Mouse (Mus musculus) layer of hippocampus, adult 11-12 months (tissue): ENCODE measurements around the gene Ccr10.

Experiments
- DNase-seq: peaks from one replicate; pipeline ENCODE4 v3.0.0; 2022; ENCODE audit warnings: low spot score

The Ccr10 gene

GRCm38 (mm10) chr11:101174851-101175628 is at the start of gene Ccr10:
TSS of gene Ccr10 (minus strand) at chr11:101175443.
- no peak for DNase-seq

GRCm38 (mm10) chr11:101224337-101224736 is 49.1 kb upstream of the Ccr10 start:
- no peak for DNase-seq

GRCm38 (mm10) chr11:101221306-101221986 is 46.2 kb upstream of the Ccr10 start:
- DNase-seq = peak; percentile 30

GRCm38 (mm10) chr11:101220853-101221252 is 45.6 kb upstream of the Ccr10 start:
- no peak for DNase-seq

- DNase-seq = no peak
These were observed 43.3 kb upstream of the Ccr10 start for GRCm38 (mm10) chr11:101218436-101219055.

- no peak for DNase-seq
These were observed 41.7 kb upstream of the Ccr10 start for GRCm38 (mm10) chr11:101216936-101217335.

- DNase-seq = peak; percentile 62
These were observed 36.7 kb upstream of the Ccr10 start for GRCm38 (mm10) chr11:101211970-101212369.

GRCm38 (mm10) chr11:101200986-101201385 is 25.7 kb upstream of the Ccr10 start:
- no peak for DNase-seq

- no peak for DNase-seq
These were observed 24.3 kb upstream of the Ccr10 start for GRCm38 (mm10) chr11:101199555-101199954.

- DNase-seq = no peak
These were observed 20.9 kb upstream of the Ccr10 start for GRCm38 (mm10) chr11:101196175-101196574.

GRCm38 (mm10) chr11:101195571-101195970 is 20.3 kb upstream of the Ccr10 start:
- no peak for DNase-seq

GRCm38 (mm10) chr11:101195101-101195500 is 19.9 kb upstream of the Ccr10 start:
- no peak for DNase-seq

GRCm38 (mm10) chr11:101194643-101195042 is 19.4 kb upstream of the Ccr10 start:
- no peak for DNase-seq

- DNase-seq = no peak
These were observed 18.9 kb upstream of the Ccr10 start for GRCm38 (mm10) chr11:101194137-101194536.

- no peak for DNase-seq
These were observed 17.8 kb upstream of the Ccr10 start for GRCm38 (mm10) chr11:101193076-101193475.

GRCm38 (mm10) chr11:101192646-101193045 is 17.4 kb upstream of the Ccr10 start:
- DNase-seq = no peak

GRCm38 (mm10) chr11:101191919-101192470 is 16.8 kb upstream of the Ccr10 start:
- no peak for DNase-seq

- DNase-seq = no peak
These were observed 16.0 kb upstream of the Ccr10 start for GRCm38 (mm10) chr11:101190913-101191907.

GRCm38 (mm10) chr11:101190181-101190912 is 15.1 kb upstream of the Ccr10 start:
- no peak for DNase-seq

GRCm38 (mm10) chr11:101189495-101190180 is 14.4 kb upstream of the Ccr10 start:
- no peak for DNase-seq
